Mouse (Mus musculus): ENCODE results near the gene Me1. TPM values are rescaled to one million over a fixed set of nuclear protein-coding genes. Genes with fewer than 3 reads are reported as not detected.

The Me1 gene
- polyA plus RNA-seq, 1 experiment from 2014 or later: 48.7 TPM

- H3K4me3 ChIP-seq (ENCODE audit: low read depth, low read length): peak overlapping the region; percentile 72; the same call in 1 of the 2 replicates
- H3K9me3 ChIP-seq (ENCODE audit: low read length): no peaks in the 10 kb centered on the region
- TF ChIP-seq CTCF (IDR thresholded peaks at IDR 0.05): no peak
- no peak for TF ChIP-seq EP300 (IDR thresholded peaks at IDR 0.05)
- WGBS: 67% methylated on average over 10 of the region's 10 CpGs
- ATAC-seq (no peak), DNase-seq (ENCODE audit: low spot score) (no peak)
- peaks cover 5% of the 10 kb centered on the region; the same call in 1 of the 2 replicates for H3K4me1 ChIP-seq (ENCODE audit: insufficient read depth, low read depth, low read length)
- no peak overlapping the region for H3K9ac ChIP-seq (replicated peaks; ENCODE audit: low read depth)
- H3K27ac ChIP-seq (ENCODE audit: low read length): no peak overlapping the region
- no peaks in the 10 kb centered on the region for H3K27me3 ChIP-seq (replicated peaks; ENCODE audit: insufficient read depth, low read length)
- 0 out of 2 replicates have a peak, but pooled peaks cover 6% of the 10 kb centered on the region for H3K36me3 ChIP-seq (ENCODE audit: insufficient read depth, low read length)
- H3K4me2 ChIP-seq (replicated peaks; ENCODE audit: low read depth, low read length): peak overlapping the region; percentile 99
Measured at GRCm38 (mm10) chr9:86570261-86570890, 125.4 kb downstream of the Me1 start.

- WGBS: 63% methylated on average over 3 of the region's 3 CpGs
- 0 out of 2 replicates have a peak, but pooled peaks cover 6% of the 10 kb centered on the region for H3K36me3 ChIP-seq (ENCODE audit: insufficient read depth, low read length)
- TF ChIP-seq EP300 (IDR thresholded peaks at IDR 0.05): no peak
- no peak for TF ChIP-seq CTCF (IDR thresholded peaks at IDR 0.05)
- H3K27me3 ChIP-seq (replicated peaks; ENCODE audit: insufficient read depth, low read length): no peaks in the 10 kb centered on the region
- no peak overlapping the region for H3K4me3 ChIP-seq (ENCODE audit: low read depth, low read length)
- no peak overlapping the region for H3K9ac ChIP-seq (replicated peaks; ENCODE audit: low read depth)
- no peak overlapping the region for H3K27ac ChIP-seq (ENCODE audit: low read length)
- peaks cover 5% of the 10 kb centered on the region; the same call in 1 of the 2 replicates for H3K4me1 ChIP-seq (ENCODE audit: insufficient read depth, low read depth, low read length)
- peak; percentile 21 for DNase-seq (ENCODE audit: low spot score)
- H3K4me2 ChIP-seq (replicated peaks; ENCODE audit: low read depth, low read length): no peak overlapping the region
- no peaks in the 10 kb centered on the region for H3K9me3 ChIP-seq (ENCODE audit: low read length)
- ATAC-seq: no peak
Measured at GRCm38 (mm10) chr9:86569314-86569910, 126.3 kb downstream of the Me1 start.

- Histone ChIP-seq H3K9ac (replicated peaks; ENCODE audit: low read depth) (no peak overlapping the region), H3K9me3 (ENCODE audit: low read length) (no peaks in the 10 kb centered on the region), H3K27me3 (replicated peaks; ENCODE audit: insufficient read depth, low read length) (no peaks in the 10 kb centered on the region), H3K4me3 (ENCODE audit: low read depth, low read length) (no peak overlapping the region), H3K4me2 (replicated peaks; ENCODE audit: low read depth, low read length) (no peak overlapping the region), H3K27ac (ENCODE audit: low read length) (no peak overlapping the region), H3K36me3 (ENCODE audit: insufficient read depth, low read length) (0 out of 2 replicates have a peak, but pooled peaks cover 6% of the 10 kb centered on the region), H3K4me1 (ENCODE audit: insufficient read depth, low read depth, low read length) (no peaks in the 10 kb centered on the region)
- no peak for TF ChIP-seq CTCF (IDR thresholded peaks at IDR 0.05)
- peak; percentile 68 for TF ChIP-seq EP300 (IDR thresholded peaks at IDR 0.05)
- DNase-seq (ENCODE audit: low spot score) (peak; percentile 75), ATAC-seq (peak; percentile 92)
- 60% methylated on average over 3 of the region's 3 CpGs for WGBS
Measured at GRCm38 (mm10) chr9:86560543-86560942, 135.2 kb downstream of the Me1 start.

- Histone ChIP-seq H3K27ac (ENCODE audit: low read length) (no peak overlapping the region), H3K9me3 (ENCODE audit: low read length) (no peaks in the 10 kb centered on the region), H3K4me2 (replicated peaks; ENCODE audit: low read depth, low read length) (no peak overlapping the region), H3K27me3 (replicated peaks; ENCODE audit: insufficient read depth, low read length) (no peaks in the 10 kb centered on the region), H3K4me3 (ENCODE audit: low read depth, low read length) (no peak overlapping the region), H3K9ac (replicated peaks; ENCODE audit: low read depth) (no peak overlapping the region), H3K4me1 (ENCODE audit: insufficient read depth, low read depth, low read length) (no peaks in the 10 kb centered on the region), H3K36me3 (ENCODE audit: insufficient read depth, low read length) (peaks cover 14% of the 10 kb centered on the region; the same call in 1 of the 2 replicates)
- WGBS: 94% methylated on average over 4 of the region's 4 CpGs
- ATAC-seq (no peak), DNase-seq (ENCODE audit: low spot score) (no peak)
- no peak for TF ChIP-seq EP300 (IDR thresholded peaks at IDR 0.05)
- TF ChIP-seq CTCF (IDR thresholded peaks at IDR 0.05): no peak
Measured at GRCm38 (mm10) chr9:86554641-86555040, 141.1 kb downstream of the Me1 start.

GRCm38 (mm10) chr9:86553886-86554285, 141.9 kb downstream of the Me1 start:
- H3K27ac ChIP-seq (ENCODE audit: low read length): no peak overlapping the region
- peaks cover 15% of the 10 kb centered on the region; the same call in 1 of the 2 replicates for H3K36me3 ChIP-seq (ENCODE audit: insufficient read depth, low read length)
- ATAC-seq (no peak), DNase-seq (ENCODE audit: low spot score) (no peak)
- H3K9me3 ChIP-seq (ENCODE audit: low read length): no peaks in the 10 kb centered on the region
- no peaks in the 10 kb centered on the region for H3K4me1 ChIP-seq (ENCODE audit: insufficient read depth, low read depth, low read length)
- no peak overlapping the region for H3K4me2 ChIP-seq (replicated peaks; ENCODE audit: low read depth, low read length)
- H3K27me3 ChIP-seq (replicated peaks; ENCODE audit: insufficient read depth, low read length): no peaks in the 10 kb centered on the region
- WGBS: 85% methylated on average over 9 of the region's 9 CpGs
- no peak overlapping the region for H3K4me3 ChIP-seq (ENCODE audit: low read depth, low read length)
- TF ChIP-seq EP300 (IDR thresholded peaks at IDR 0.05) (no peak), CTCF (IDR thresholded peaks at IDR 0.05) (no peak)
- no peak overlapping the region for H3K9ac ChIP-seq (replicated peaks; ENCODE audit: low read depth)

GRCm38 (mm10) chr9:86550717-86551116, 145.0 kb downstream of the Me1 start:
- 91% methylated on average over 3 of the region's 3 CpGs for WGBS
- ATAC-seq: no peak

More at GRCm38 (mm10) chr9:86550717-86551116, 145.0 kb downstream of the Me1 start:
- no peak for DNase-seq (ENCODE audit: low spot score)
- no peak overlapping the region for H3K4me2 ChIP-seq (replicated peaks; ENCODE audit: low read depth, low read length)
- H3K36me3 ChIP-seq (ENCODE audit: insufficient read depth, low read length): peaks cover 19% of the 10 kb centered on the region; the same call in 1 of the 2 replicates
- H3K4me1 ChIP-seq (ENCODE audit: insufficient read depth, low read depth, low read length): no peaks in the 10 kb centered on the region
- no peak overlapping the region for H3K27ac ChIP-seq (ENCODE audit: low read length)
- H3K9ac ChIP-seq (replicated peaks; ENCODE audit: low read depth): no peak overlapping the region
- no peaks in the 10 kb centered on the region for H3K9me3 ChIP-seq (ENCODE audit: low read length)
- TF ChIP-seq CTCF (IDR thresholded peaks at IDR 0.05): no peak
- TF ChIP-seq EP300 (IDR thresholded peaks at IDR 0.05): no peak
- H3K27me3 ChIP-seq (replicated peaks; ENCODE audit: insufficient read depth, low read length): no peaks in the 10 kb centered on the region
- H3K4me3 ChIP-seq (ENCODE audit: low read depth, low read length): no peak overlapping the region

Measured in lung, postnatal 0 days (tissue).